Mouse (Mus musculus) small intestine, adult 2 months (tissue): ENCODE results near the gene Akap8.

Experiments
- CTCF ChIP-seq: fragments of 200-500 bp; IDR thresholded peaks from 2 replicates; pipeline ENCODE4 v1.5.1; 2012; ENCODE audit warnings: low read depth, mild to moderate bottlenecking, control low read depth, inconsistent platforms, low read length, moderate library complexity, mixed read lengths; ENCODE audit not compliant: insufficient replicate concordance, insufficient read length; ENCODE audit errors: extremely low read depth
- POLR2A ChIP-seq: fragments of 200-500 bp; IDR thresholded peaks from 2 replicates; pipeline ENCODE4 v1.6.1; 2012; ENCODE audit warnings: low read depth, mild to moderate bottlenecking, control low read depth, inconsistent platforms, low read length, moderate library complexity

- TF ChIP-seq CTCF (no peak), POLR2A (peak; percentile 91)
These were observed 36.5 kb downstream of the Akap8 start, which contains the start of gene Brd4 for GRCm38 (mm10) chr17:32284262-32285137.
